Mouse (Mus musculus) heart, embryonic 14.5 days (tissue): ENCODE data around the gene P3h3. TPM values are rescaled to one million over a fixed set of nuclear protein-coding genes. Genes with fewer than 3 reads are reported as not detected.
"Not testable (repeated sequence)": the region's sequence is repeated elsewhere in the genome, so short reads cannot be mapped to it uniquely, and the experiment has no call there.

ENCODE experiments used
- ATAC-seq: fragments of 200-750 bp; cut with Nextera tagmentation; 2 replicates; pipeline ENCODE4 v1.8.0; 2017; ENCODE audit warnings: low read depth, moderate TSS enrichment; ENCODE audit not compliant: insufficient number of reproducible peaks, insufficient read depth, low FRiP score
- H3K27ac ChIP-seq, 2 experiments: fragments of 200-500 bp in 1 of 2; fragments of 300-500 bp in 1 of 2; sonication (generic) in 1 of 2; replicated peaks in 1 of 2; 2 replicates each; pipeline ENCODE4 v1.5.1; 2012 to 2014; ENCODE audit warnings: low read depth in 2 of 2, low read length in 2 of 2, control low read depth in 1 of 2, mild to moderate bottlenecking in 1 of 2, mixed read lengths in 1 of 2; ENCODE audit not compliant: control insufficient read depth in 1 of 2, insufficient read depth in 1 of 2
- H3K27me3 ChIP-seq: fragments of 300-500 bp; sonication (generic); 2 replicates; pipeline ENCODE4 v1.6.1; 2014; ENCODE audit warnings: mild to moderate bottlenecking, low read length, control low read depth; ENCODE audit not compliant: control insufficient read depth, insufficient read depth
- H3K36me3 ChIP-seq: fragments of 300-500 bp; sonication (generic); 2 replicates; pipeline ENCODE4 v1.6.1; 2014; ENCODE audit warnings: mild to moderate bottlenecking, control low read depth, low read length, mixed read lengths; ENCODE audit not compliant: control insufficient read depth, insufficient read depth
- H3K4me1 ChIP-seq, 2 experiments: fragments of 200-500 bp in 1 of 2; fragments of 300-500 bp in 1 of 2; sonication (generic) in 1 of 2; 2 replicates each; pipeline ENCODE4 v1.6.1; 2012 to 2014; ENCODE audit warnings: low read length in 2 of 2, control low read depth in 1 of 2, mixed read lengths in 1 of 2; ENCODE audit not compliant: control insufficient read depth in 2 of 2, insufficient read depth in 2 of 2
- H3K4me2 ChIP-seq: fragments of 300-500 bp; sonication (generic); 2 replicates; pipeline ENCODE4 v1.6.1; 2014; ENCODE audit warnings: mild to moderate bottlenecking, low read length
- H3K4me3 ChIP-seq, 2 experiments: fragments of 200-500 bp in 1 of 2; fragments of 300-500 bp in 1 of 2; sonication (generic) in 1 of 2; 2 replicates each; pipeline ENCODE4 v1.5.1; 2012 to 2014; ENCODE audit warnings: low read length in 2 of 2, mild to moderate bottlenecking in 2 of 2, control low read depth in 1 of 2, low read depth in 1 of 2, moderate library complexity in 1 of 2; ENCODE audit not compliant: control insufficient read depth in 1 of 2, insufficient read depth in 1 of 2
- H3K9ac ChIP-seq: fragments of 300-500 bp; sonication (generic); 2 replicates; pipeline ENCODE4 v1.6.1; 2014; ENCODE audit warnings: mild to moderate bottlenecking, low read length
- H3K9me3 ChIP-seq: fragments of 300-500 bp; sonication (generic); 2 replicates; pipeline ENCODE4 v1.6.1; 2016; ENCODE audit warnings: low read length, control low read depth; ENCODE audit not compliant: control insufficient read depth
- WGBS: fragments of 180-500 bp; shearing (Covaris S2); extraction: QIAGEN DNeasy Blood & Tissue Kit; methylation state at CpG from one replicate; pipeline ENCODE4 v1.1.7; 2014; 5-methylcytosine and 5-hydroxymethylcytosine counted together
- polyA plus RNA-seq: library from polyadenylated mRNA; unstranded; fragments of >200 nt; fragmentation: Nextera tagmentation; extraction: Ambion mirVana; gene quantifications from 2 replicates; pipeline ENCODE4 v1.2.1, GENCODE M21; 2014

P3h3 gene
- polyA plus RNA-seq, 1 experiment from 2014 or later = 20.5 TPM

DNA sequence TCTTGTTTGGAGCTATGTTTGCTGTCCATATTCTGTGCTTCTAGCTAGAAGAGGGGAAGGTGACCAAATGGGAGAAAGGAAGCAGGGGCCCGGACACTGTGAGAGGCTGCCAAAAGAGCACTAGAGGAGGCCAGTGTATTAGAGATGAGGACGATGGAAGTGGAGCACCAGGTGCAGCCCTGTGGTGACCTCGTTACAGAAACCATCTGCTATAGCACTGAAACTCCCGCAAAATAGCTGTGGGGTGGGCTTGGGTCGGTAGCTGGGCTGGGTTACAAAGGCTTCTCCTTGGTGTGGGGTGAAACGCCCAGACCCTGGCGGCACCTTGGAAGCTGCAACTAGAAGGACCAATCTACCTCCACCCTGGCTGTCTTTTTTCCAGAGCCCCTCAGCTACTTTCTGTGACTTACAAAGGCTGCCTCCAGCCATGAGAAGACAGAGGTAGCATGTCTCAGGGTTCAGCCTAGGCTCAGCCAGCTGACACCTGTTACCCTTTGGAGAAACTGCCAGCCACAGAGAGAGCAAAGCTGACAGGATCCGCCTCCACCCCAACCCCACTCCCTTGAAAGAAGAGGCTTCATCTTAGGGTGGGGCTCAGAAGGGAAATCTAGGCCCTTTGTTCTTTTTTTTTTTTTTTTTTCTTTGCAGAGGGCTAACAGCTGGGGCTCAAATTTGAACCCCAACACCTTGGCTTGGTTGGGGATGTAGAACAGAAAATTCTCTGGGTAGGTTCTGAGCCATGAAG, 42.7 kb upstream of the P3h3 start:
- Histone ChIP-seq H3K27ac (no peak overlapping the region), H3K9ac (no peak overlapping the region), H3K9me3 (no peaks in the 10 kb centered on the region), H3K4me1 (peaks cover 7 to 10% of the 10 kb centered on the region in 2 experiments), H3K4me3 (no peak overlapping the region), H3K36me3 (no peaks in the 10 kb centered on the region), H3K4me2 (no peak overlapping the region), H3K27me3 (no peaks in the 10 kb centered on the region)
- 64% methylated on average over 8 of the region's 8 CpGs for WGBS
- ATAC-seq = no peak

DNA sequence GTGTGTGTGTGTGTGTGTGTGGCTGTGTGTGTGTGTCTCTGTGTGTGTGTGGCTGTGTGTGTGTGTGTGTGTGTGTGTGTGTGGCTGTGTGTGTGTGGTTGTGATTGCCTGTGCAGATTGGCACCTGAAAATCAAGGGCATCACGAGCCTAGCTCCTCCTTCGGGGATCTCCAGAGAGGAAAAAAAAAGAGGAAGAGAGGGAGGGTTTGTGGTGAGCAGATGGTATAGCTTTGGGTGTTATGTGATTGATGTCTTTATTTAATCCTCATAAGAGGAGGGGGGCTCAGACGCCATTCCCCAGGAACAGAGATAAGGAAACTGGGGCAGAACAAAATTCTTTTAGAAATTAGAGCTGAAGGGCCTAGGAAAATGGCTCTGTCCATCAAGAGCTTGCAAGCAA, 40.8 kb upstream of the P3h3 start:
- Histone ChIP-seq H3K4me1 (no peaks in the 10 kb centered on the region), H3K9me3 (no peaks in the 10 kb centered on the region), H3K27me3 (no peaks in the 10 kb centered on the region), H3K27ac (no peak overlapping the region), H3K36me3 (no peaks in the 10 kb centered on the region), H3K4me2 (no peak overlapping the region), H3K9ac (no peak overlapping the region), H3K4me3 (no peak overlapping the region)
- ATAC-seq = no peak
- 34% methylated on average over 3 of the region's 3 CpGs for WGBS

DNA sequence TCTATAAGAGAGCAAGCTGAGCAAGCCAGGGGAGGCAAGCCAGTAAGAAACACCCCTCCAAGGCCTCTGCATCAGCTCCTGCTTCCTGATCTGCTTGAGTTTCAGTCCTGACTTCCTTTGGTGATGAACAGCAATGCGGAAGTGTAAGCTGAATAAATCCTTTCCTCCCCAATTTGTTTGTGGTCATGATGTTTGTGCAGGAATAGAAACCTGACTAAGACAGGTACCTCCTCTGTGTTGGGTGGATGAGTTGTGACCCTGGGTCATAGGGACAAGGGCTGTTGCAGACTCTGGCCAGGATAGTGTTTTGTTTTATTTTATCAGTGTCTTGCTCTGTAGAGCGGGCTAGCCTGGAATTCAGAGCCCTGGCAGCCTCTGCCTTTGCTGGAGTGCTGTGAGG, 36.6 kb upstream of the P3h3 start:
- not testable (repeated sequence) for H3K4me1 ChIP-seq, H3K9me3 ChIP-seq, H3K9ac ChIP-seq, H3K27ac ChIP-seq, ATAC-seq, H3K4me3 ChIP-seq, H3K4me2 ChIP-seq, H3K27me3 ChIP-seq, H3K36me3 ChIP-seq
- WGBS = 82% methylated on average over 2 of the region's 2 CpGs

DNA sequence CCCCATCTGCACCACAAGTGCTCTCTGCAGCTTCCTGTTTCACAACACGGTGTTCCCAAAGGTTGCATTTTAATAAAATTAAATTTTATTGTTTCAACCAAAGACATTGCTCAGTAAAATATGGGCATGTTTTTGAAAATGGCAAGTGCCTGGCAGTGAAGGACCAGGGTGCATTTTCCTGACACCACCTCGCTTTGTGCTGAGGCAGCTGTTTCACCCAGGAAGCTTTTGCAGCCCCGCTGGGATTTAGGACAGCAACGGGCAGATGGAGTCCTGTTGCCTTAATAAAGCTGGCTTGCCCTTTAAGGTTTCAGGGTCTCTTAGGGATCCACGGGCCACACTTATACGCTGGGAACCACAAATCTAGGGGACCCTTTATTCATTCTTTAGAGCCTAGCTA, 33.4 kb upstream of the P3h3 start:
- no peak overlapping the region for H3K9ac ChIP-seq
- 62% methylated on average over 6 of the region's 6 CpGs for WGBS
- ATAC-seq = no peak

DNA sequence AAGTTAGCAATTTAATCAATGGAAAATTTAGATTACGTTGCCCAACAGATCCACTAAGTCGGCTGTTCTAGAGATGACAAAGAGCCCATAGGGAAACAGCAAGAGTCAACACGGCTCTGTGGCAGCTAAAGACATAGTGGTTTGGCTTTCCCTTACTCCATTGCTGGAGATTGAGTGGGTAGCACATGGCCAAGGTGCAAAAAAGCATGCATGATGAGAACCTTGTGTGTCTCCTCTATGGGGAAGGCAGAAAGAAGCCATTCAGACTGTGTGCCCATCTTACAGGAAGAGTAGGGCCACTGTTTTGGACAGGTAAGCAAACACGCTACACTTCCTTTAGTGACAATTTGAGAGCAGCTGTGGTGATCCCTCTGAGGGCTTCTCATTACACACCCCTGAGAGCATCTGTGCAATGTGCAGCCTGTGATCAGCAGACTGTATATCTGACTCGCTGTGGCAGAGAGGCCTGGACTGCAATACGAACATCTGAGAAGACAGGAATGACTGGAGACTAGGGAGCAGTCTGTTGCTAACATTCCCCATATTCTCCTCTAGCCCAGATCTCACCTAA, 31.1 kb upstream of the P3h3 start:
- Histone ChIP-seq H3K4me1 (peaks cover 2 to 3% of the 10 kb centered on the region in 2 experiments; a peak in 2 of 4 replicates), H3K4me3 (no peak overlapping the region), H3K36me3 (no peaks in the 10 kb centered on the region), H3K27me3 (no peaks in the 10 kb centered on the region), H3K27ac (no peak overlapping the region), H3K9ac (no peak overlapping the region), H3K9me3 (no peaks in the 10 kb centered on the region), H3K4me2 (no peak overlapping the region)
- ATAC-seq = no peak
- WGBS = 85% methylated on average over 6 of the region's 6 CpGs

More for the DNA sequence above, 33.4 kb upstream of the P3h3 start:
- Histone ChIP-seq H3K36me3 (no peaks in the 10 kb centered on the region), H3K4me3 (no peak overlapping the region), H3K4me1 (no peaks in the 10 kb centered on the region), H3K4me2 (no peak overlapping the region), H3K9me3 (no peaks in the 10 kb centered on the region), H3K27ac (no peak overlapping the region), H3K27me3 (no peaks in the 10 kb centered on the region)

DNA sequence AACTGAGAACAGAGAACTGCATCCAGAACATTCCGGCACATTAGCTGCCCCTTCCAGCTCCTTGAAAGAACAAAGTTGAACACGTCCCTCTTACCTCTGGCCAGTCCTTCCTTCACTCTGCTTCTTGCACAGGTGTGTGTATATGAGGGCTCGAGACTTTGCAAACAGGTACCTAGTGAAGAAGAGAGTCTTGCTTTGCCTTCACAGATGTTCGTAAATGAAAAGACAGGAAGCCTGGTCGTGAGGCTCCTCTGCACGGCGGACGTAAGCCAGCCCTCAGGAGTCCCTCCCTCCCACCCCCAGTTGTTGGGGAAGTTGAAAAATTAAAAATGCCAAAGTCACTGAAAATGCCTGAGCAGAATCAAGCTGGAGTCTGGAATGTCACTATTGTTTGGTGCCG, 30.4 kb upstream of the P3h3 start, which contains the start of gene Cd4:
Gene Cd4 (minus strand): TSS at position 236 of the 400 bp plus-strand sequence.
- Histone ChIP-seq H3K36me3 (no peaks in the 10 kb centered on the region), H3K27me3 (no peaks in the 10 kb centered on the region), H3K4me3 (no peak within 1 kb of the TSS), H3K27ac (no peak within 1 kb of the TSS), H3K4me2 (no peak within 1 kb of the TSS), H3K9ac (no peak within 1 kb of the TSS), H3K4me1 (peaks cover 2 to 3% of the 10 kb centered on the region in 2 experiments; a peak in 2 of 4 replicates), H3K9me3 (no peaks in the 10 kb centered on the region)
- ATAC-seq = no peak
- 82% methylated on average over 9 of the region's 9 CpGs for WGBS

DNA sequence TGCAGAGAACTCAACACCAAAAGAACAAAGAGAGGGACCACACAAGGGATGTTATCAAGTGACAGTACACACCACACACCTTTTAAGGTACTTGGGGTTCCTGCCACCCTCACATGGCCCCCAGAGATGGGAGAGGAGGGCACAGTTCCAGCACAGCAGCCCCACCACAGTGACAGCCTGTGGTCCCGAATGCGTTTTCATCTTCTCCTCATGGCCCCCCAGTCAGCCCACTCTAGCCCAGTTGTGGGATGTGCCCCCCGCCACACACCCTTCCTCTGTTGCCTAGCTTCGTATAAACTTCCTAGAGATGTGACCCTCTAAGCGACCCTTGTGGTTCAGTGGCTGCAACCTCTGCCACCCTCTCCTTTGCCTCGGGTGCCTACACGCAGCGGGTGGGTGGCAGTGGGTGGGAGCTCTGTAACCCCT, 28.4 kb upstream of the P3h3 start:
- Histone ChIP-seq H3K4me3 (no peak overlapping the region), H3K9me3 (no peaks in the 10 kb centered on the region), H3K4me1 (peaks cover 2 to 3% of the 10 kb centered on the region in 2 experiments; a peak in 2 of 4 replicates), H3K27ac (no peak overlapping the region), H3K4me2 (no peak overlapping the region), H3K36me3 (no peaks in the 10 kb centered on the region), H3K27me3 (no peaks in the 10 kb centered on the region), H3K9ac (no peak overlapping the region)
- no peak for ATAC-seq
- 89% methylated on average over 8 of the region's 8 CpGs for whole genome bisulfite sequencing
